Mouse (Mus musculus): ENCODE data around the gene Bco1. TPM values are rescaled to one million over a fixed set of nuclear protein-coding genes. Genes with fewer than 3 reads are reported as not detected.
A peak's percentile ranks its signal among the peaks of the same experiment; 100 is the strongest.

The Bco1 gene
- total RNA-seq, 2 experiments from 2014 or later = 0.20 to 0.41 TPM

DNA sequence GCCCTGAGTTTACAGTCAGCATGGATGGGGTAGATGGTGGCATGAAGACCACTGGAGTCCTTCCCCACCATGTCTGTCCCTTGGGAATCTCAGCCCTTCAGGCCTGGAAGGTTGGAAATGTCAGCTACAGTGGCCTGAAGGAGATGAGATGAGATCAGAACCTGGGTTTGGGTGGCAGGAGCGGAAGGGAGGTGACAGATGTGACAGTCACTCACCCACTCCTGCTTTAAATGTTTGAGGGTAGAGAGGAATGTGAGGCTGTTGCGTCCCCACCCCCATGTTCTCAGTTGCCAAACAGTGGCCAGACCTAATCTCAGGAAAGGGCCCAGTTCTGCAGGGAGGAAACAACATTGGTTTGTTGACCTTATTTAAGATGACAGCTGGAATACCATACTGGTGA is 41.1 kb downstream of the Bco1 start:
- no peak for DNase-seq (ENCODE audit: low spot score in 2 of 2)

DNA sequence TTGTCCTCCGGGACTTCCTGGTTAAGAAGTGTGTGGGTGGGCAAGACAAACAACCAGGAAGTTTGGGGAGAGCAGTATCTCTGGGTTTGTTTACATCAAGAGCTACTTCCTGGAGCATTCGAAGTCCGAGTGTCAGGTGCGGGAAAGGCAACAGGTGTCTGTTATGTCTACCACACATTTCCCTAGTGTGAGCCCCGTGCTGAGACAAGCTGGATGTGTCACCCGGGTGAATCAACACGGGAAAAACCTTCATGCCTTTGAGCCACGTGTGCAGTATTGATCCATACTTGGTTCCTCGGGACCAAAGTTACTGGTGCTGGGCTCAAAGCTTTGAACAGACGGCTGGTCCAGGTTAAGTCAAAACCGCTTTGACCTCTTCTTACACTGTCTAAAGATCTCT is 41.7 kb downstream of the Bco1 start:
- DNase-seq (ENCODE audit: low spot score in 2 of 2) = no peak

DNA sequence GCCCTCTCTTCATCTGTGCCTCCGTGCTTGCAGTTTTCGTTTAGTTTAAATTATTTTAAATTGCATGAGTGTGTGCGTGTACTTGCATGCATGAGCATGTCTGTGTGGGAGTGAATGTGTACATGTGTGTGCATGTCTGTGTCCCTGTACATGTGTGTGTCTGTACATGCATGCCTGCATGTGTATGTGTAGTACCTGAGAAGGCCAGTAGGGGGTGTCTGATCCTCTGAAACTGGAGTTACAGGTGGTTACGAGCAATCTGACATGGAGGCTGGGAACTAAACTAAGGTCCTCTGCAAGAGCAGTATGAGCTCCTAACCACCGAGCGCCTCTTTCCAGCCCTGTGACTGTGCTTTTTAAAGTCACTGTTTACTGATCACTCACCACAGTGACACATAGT is 52.9 kb downstream of the Bco1 start:
- no peak for DNase-seq (ENCODE audit: low spot score in 2 of 2)

DNA sequence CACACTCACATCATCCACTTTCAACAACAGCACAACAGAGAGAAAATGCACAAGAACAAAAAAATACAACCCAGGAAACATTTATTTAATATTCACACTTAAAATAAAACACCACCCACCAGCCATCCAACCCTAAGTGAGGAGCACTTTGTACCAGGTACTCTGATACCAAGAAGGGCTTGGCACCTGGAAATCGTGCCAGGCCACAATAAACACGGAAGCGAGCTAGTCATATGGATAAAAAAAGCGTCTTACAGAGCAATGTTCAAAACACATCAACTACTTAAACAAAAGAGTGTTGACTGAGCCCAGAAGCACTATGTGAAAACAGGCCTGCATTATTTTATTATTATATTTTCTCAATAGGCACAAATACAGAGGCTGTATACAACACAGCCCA is 60.5 kb downstream of the Bco1 start:
- no peak for DNase-seq (ENCODE audit: low spot score in 2 of 2)

DNA sequence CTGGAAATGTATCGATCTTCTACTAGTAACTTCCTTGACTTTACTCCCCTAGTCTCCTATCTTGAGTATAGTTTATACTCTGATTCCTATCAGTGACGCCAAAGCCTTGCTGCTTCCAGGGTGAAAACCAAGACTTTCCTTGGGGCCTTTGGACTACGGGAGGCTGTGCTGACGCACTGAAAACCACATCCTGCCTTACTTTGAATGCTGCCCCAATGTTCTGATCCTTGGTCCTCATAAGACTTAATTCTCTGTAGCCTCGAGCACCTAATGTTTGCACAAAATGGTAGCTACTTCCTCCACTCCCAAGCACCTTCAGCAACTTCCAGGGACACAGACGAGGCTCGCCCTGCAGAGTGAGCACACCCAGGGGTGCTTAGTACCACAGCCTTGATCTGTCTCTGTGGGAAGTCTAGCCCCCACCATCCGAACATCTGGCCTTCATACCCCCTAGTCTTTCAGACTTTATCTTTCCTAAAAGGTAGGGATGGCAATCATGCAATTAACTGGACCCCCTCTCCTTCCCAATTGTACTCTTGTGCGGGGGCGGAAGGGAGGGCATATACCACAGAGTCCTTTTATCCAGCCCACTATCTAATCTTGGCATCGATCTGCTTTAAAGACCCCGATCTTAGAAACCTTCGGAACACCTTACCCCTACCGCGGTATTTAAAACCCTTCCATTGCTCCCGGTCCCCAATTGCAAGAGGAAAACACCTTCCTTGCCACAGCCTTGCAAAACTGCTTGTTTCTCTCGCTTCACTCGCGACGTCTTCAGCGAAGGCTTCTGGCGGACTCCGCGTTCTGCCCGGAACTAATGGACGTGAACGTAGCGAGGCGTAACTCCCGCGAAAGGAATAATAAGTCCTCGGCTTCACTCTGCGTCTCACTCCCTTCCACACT is 61.5 kb downstream of the Bco1 start:
- no peak for DNase-seq (ENCODE audit: low spot score in 2 of 2)

DNA sequence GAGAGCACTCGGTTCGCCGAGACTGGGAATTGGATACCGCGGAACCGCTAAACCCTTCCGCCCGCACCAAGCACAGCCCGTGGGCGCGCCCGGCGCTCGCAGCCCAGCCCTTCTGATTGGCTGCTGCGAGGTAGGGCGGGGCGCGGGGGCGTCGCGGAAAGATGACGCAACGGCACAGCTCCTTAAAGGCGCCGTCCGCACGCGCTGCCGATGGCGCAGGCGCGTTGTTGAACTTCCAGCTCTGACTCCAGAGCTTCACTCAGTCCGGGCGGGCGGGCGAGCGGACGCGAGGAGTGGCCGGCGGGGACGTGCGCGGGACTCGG is 62.1 kb downstream of the Bco1 start:
- peak; percentile 97 to 98 for DNase-seq (ENCODE audit: low spot score in 2 of 2)

DNA sequence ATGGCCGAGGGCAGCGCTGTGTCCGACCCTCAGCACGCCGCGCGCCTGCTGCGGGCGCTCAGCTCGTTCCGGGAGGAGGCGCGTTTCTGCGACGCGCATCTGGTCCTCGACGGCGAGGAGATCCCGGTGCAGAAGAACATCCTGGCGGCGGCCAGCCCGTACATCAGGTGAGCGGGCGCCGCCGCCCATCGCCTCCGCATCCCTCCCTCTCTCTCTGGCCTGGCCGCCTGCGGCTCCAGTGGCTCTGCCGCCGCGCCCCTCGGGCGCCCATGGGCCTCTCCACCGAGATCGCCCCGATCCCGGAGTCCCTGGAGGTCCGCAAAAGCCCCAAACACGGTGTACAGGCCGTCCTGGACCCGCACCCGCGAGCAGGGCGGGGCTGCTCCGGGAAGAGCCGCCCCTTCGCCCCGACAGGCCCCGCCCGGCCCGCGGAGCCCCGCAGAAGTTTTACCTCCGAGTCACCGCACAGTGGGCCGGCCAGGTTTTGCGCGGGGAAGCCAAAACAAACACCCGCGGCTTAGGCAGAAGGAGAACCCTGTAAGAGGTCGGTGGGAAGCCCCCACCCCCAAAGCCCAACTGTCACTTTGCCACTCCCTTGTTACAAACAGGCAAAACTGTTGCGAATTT is 62.6 kb downstream of the Bco1 start, which contains the start of gene Gan:
Gene Gan (plus strand): TSS at position 1 of the 627 bp plus-strand sequence.
- peak; percentile 42 to 44 for DNase-seq (ENCODE audit: low spot score in 2 of 2)

DNA sequence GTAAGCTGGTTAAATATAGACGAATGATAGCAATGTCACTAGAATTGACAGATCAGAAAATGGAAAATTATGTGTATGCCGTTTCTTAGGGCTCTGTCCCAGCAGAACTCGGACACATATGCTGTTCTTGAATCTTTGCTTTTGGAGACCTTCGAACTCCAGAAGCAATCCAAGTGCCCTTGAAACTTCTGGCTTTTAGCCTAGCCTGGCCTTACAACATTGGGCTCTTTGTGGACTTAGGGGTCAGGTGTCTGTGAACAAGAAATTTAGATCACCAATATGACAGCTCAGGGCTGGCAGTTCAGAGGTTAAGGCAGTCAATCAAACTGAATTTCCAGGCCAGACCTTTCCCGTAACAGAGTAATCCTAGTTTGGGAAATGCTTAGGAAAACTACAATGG is 63.4 kb downstream of the Bco1 start:
- DNase-seq (ENCODE audit: low spot score in 2 of 2) = no peak

DNA sequence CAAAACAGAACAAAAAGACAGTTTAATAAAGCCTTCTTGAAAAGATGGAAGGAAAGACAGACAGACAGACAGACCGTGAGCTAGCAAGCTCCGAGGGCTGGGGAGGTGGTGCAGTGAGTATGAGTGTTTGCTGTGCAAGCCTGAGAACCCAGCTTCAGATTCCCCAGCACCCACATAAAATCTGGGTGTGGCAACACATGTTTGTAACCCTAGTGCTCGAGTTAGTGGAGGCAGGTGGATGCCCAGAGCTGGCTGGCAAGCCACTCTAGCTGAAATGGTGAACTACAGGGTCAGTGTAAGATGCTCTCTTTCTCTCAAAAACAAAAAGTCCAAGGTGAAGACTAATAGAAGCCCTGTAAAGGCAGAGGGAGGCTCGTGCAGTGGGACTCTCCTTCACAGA is 69.3 kb downstream of the Bco1 start:
- no peak for DNase-seq (ENCODE audit: low spot score in 2 of 2)

DNA sequence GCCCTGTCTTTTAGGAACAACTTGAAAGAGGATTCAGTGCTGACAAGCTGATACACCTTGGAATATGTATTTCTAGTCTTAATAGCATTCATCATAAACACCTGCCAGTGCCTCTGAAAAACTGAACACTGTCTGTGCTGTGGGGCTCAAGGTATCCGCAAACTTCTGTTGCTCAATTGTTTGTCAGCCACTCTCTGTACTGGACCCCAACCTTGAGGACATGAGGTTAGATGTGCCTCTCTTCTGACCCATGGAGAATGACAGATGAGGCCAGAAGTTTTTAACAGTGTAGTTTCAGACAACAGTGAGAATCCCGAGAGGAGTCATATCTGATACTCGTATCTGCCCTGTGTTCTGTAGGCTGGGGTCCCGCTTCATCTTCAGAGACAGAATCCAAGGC is 69.9 kb downstream of the Bco1 start:
- no peak for DNase-seq (ENCODE audit: low spot score in 2 of 2)

DNA sequence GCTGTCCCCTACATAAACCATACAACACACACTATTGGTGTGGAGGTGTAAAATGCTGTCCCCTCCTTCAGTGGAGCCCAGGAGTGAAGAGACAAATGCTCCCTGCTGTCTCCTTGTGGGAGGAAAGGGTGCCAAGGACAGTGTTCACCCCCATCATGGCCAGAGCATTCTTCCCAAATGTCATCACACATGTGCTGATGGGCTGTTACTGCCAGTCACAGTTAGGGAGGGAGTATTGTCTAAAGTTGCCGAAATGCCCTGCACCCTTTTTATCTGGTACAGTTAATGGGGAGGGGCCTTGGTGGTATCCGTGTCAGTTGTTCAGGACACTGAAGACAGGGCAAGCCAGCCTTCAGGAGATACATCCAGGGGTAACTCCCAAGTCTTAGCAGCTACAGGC is 70.9 kb downstream of the Bco1 start:
- no peak for DNase-seq (ENCODE audit: low spot score in 2 of 2)

DNA sequence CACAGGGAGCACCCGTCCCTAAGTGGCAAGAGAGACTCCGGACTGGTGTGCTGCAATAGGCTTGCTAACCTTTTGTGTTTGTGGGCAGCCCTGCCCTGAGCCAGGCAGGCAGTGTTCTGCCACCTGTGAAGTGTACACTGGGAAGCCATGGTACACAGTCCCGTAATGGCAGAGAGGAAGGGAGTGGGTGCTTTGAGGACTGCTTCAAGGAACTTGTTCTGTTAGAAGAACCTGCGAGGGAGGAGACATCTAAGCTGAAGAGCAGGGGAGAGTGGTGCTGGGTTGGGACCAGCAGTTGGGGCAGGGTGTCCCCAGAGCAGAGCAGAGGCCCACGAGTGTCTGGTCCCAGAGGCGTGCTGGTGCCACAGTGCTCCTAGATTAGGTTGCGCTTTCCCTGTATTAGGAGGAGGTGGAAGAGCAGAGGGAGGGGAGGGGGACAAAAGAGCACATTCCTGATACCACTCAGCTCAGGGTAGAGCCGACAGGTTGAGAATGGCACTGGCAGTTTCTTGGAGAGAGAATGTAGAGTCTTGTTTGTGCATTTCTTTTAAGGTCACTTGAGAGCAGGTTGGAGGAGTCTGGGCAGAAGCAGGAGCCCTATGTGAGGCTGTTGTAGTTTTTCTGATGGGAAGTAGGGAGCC is 71.7 kb downstream of the Bco1 start:
- no peak for DNase-seq (ENCODE audit: low spot score in 2 of 2)

DNA sequence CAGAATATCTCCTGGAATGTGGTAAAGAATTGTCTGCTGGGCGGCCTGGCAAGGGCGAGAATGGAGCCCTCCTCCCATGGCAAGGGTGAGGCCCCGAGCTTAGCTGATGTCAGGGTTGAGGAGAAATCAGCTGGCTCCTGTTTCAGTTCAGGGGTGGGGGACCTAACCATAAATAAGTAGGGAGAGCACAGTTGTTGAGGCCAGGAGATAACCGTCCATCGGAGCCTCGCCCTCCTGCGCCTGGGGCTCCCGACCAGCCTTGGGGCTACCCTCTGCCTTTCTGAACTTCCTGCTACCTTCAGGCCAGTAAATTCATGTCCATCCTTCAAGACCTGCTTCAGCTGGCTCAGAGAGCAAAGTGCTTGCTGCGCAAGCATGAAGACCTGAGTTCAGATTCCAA is 72.7 kb downstream of the Bco1 start:
- no peak for DNase-seq (ENCODE audit: low spot score in 2 of 2)

DNA sequence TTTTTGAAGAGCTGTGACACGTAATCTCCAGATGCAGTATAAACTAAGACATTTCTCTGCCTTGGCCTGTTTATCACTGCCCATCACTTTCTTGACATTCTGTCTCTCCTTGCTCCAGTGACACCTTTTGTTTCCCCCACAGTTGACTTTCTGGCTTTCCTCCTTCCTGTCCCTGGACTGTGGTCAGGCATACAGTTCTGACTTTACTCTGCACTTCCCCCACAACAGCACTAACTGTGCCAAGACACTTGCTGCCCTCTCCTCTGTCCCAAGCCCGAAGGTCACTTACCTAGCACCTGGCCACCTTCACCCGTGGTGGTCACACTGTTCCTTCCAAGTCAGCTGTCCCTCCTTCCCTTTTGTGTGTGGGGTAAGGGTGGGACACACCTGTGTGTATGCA is 76.2 kb downstream of the Bco1 start:
- no peak for DNase-seq (ENCODE audit: low spot score in 2 of 2)

DNA sequence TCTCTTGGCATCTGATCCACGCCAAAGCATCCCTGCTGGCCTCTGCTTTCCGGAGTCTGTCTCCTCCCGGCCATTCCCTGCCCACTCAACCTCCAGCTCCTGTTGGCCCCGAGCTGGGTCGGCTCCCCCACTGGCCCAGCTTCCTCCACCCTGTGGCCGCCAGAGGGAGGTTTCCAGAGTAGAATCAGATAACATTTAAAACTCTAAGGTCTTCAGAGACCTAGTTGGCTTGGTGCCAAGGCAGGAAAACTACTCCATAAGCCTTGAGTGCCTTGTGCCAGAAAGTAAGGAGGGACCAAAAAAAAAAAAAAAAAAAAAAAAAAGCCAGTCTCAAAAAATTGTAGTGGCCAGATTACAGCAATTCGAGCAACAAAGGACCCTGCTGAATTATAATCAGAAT is 77.2 kb downstream of the Bco1 start:
- DNase-seq (ENCODE audit: low spot score in 2 of 2) = peak in 1 of 2 experiments; percentile 60

DNA sequence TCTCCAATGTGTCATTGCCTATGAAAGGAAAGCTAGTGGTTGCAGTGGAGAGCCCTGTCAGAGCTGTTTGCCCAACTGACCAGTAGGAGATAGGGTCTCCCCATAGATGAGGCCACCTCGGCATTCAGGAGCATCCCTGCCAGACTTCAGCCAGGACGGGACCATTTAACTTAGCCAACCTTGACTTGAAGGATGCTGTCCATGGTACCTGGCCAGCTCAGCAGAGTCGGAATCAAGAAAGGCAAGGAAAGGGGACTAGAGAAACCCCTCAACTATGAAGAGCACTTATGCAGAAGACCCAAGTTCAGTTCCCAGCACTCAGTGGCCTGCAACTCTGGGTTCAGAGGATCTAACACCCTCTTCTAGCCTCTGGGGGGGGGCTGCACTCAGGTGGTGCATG is 78.0 kb downstream of the Bco1 start:
- no peak for DNase-seq (ENCODE audit: low spot score in 2 of 2)

DNA sequence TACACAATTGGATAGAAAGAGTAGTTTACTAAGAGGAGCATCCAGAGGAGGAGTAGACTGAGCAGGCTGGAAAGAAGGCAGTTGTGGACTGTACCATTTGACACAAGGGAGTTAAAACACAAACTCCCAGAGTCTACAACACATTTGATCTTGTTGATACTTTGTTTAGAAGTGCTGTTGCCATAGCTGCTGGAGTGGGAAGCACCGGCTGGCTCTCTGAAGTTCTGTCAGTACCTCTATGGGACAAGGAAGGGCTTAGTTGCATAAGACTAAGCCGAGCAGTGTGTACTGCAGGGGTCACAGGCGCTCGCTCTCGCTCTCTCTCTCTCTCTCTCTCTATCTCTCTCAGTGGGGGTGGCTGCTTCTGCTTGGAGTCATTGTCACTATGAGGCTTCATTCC is 78.9 kb downstream of the Bco1 start:
- no peak for DNase-seq (ENCODE audit: low spot score in 2 of 2)

DNA sequence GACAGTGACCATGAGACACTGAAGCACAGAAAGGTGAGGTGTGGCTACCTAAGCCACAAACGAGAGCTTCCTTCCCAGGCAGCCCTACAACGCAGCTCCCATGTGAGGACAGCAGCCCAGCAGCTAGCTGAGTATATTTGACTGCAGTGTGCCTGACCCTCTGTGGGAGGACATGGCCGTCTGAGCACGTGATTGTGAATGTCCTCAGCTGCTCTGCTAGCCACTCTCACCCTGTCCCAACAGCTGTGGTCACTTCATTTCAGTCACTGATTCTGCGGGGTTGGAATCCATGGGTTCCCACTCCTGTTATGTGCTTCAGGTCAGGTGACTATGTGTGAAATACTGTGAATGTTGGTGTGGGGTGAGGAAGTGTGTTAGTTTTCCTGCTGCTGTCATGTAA is 80.7 kb downstream of the Bco1 start:
- no peak for DNase-seq (ENCODE audit: low spot score in 2 of 2)

DNA sequence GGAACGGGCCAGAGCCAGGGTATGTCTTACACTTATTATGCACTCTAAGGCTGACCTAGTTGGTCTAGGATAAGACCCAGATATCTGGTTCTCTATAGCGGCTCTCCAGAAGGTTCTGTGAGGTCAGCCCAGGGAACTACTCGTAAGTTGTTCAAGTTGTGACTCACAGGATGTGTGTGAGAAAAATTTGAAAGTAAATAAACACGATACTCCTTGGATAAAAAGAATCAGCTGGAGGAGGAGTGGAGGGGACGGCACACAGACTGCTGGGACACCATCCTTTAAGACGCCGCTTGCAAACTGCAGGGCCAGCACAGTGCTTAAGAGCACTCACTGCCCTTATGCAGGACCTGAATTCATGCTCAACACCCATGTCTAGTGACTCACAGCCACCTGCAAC is 81.6 kb downstream of the Bco1 start:
- DNase-seq (ENCODE audit: low spot score in 2 of 2) = no peak

DNA sequence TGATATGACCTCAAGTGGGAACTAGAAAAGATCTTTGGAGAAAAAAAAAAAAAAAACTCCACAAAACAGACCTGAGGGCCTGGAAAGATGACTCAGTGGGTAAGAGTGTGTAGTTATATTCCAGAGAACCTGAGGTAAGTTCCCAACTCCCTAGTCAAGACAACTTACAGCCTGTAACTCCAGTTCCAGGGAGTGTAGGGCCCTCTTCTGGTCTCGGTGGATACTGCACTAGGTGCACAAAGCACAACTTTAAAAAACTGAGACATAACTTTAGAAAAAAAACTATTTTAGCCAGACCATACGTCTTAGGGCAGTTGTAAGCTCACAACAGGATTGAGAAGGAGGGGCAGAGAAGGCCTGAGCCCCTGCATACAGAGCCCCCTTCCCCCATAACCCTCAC is 82.4 kb downstream of the Bco1 start:
- no peak for DNase-seq (ENCODE audit: low spot score in 2 of 2)

DNA sequence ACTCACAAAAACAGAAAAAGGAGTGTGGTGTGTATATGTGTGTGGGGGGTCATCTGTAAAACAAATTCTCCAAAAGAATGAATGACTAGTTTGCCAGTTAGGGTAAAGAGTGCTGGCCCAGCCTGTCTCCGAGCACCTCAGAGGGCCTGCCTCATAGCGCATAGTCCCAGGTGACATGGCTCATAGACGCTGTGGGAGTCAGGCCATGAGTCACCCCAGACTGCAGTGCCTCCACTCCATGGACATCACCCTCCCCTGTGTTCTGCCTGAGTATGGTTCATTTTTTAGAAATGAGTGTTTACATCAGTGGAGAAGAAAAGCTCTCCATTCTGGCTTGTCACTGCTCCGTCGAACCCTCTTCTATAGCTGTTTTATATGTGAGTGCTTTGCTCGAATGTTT is 83.0 kb downstream of the Bco1 start:
- no peak for DNase-seq (ENCODE audit: low spot score in 2 of 2)

DNA sequence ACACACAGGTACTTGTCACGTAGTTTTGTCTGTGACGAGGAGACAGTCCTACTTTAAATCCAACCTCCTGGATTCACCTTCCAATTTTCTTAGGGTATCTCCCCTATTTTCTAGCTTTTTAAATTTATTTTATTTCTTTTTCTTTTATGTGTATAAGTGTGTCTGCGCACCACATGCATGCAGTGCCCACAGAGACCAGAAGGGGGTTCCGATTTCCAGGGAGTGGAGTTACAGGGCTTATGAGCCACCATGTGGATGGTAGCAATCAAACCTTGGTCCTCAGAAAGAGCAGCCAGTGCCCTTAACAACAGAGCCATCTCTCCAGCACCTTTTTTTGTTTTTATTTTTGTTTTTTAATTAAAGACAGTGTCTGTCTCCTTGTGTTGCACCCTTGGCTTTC is 87.1 kb downstream of the Bco1 start:
- no peak for DNase-seq (ENCODE audit: low spot score in 2 of 2)

Data from gastrocnemius, postnatal 4 days (tissue).